Mouse (Mus musculus) liver, embryonic 12.5 days (tissue): ENCODE results near the gene Tbxas1. TPM values are rescaled to one million over a fixed set of nuclear protein-coding genes. Genes with fewer than 3 reads are reported as not detected.

Experiments
- ATAC-seq: fragments of 200-750 bp; cut with Nextera tagmentation; 2 replicates; pipeline ENCODE4 v1.8.0; 2017; ENCODE audit warnings: moderate number of reproducible peaks, mild to moderate bottlenecking, moderate library complexity
- H3K27ac ChIP-seq: fragments of 300-500 bp; sonication (generic); 2 replicates; pipeline ENCODE4 v1.5.1; 2016; ENCODE audit warnings: mild to moderate bottlenecking
- H3K27me3 ChIP-seq: fragments of 300-500 bp; sonication (generic); replicated peaks from 2 replicates; pipeline ENCODE4 v1.6.1; 2016; ENCODE audit warnings: mild to moderate bottlenecking, moderate library complexity
- H3K36me3 ChIP-seq: fragments of 300-500 bp; sonication (generic); 2 replicates; pipeline ENCODE4 v1.6.1; 2016; ENCODE audit warnings: mild to moderate bottlenecking, moderate library complexity
- H3K4me1 ChIP-seq: fragments of 300-500 bp; sonication (generic); 2 replicates; pipeline ENCODE4 v1.6.1; 2016
- H3K4me2 ChIP-seq: fragments of 300-500 bp; sonication (generic); 2 replicates; pipeline ENCODE4 v1.6.1; 2016; ENCODE audit warnings: mild to moderate bottlenecking, moderate library complexity
- H3K4me3 ChIP-seq: fragments of 300-500 bp; sonication (generic); 2 replicates; pipeline ENCODE4 v1.5.1; 2016; ENCODE audit warnings: mild to moderate bottlenecking, moderate library complexity
- H3K9ac ChIP-seq: fragments of 300-500 bp; sonication (generic); 2 replicates; pipeline ENCODE4 v1.6.1; 2016; ENCODE audit warnings: mild to moderate bottlenecking, moderate library complexity
- H3K9me3 ChIP-seq: fragments of 300-500 bp; sonication (generic); replicated peaks from 2 replicates; pipeline ENCODE4 v1.6.1; 2016; ENCODE audit warnings: mild to moderate bottlenecking, moderate library complexity
- WGBS: fragments of 180-500 bp; shearing (Covaris S2); methylation state at CpG from one replicate; pipeline ENCODE4 v1.1.7; 2016; ENCODE audit not compliant: insufficient replicate concordance; 5-methylcytosine and 5-hydroxymethylcytosine counted together
- polyA plus RNA-seq: library from polyadenylated mRNA; unstranded; fragments of >200 nt; fragmentation: Nextera tagmentation; extraction: Ambion mirVana; gene quantifications from 2 replicates; pipeline ENCODE4 v1.2.1, GENCODE M21; 2016

Gene Tbxas1
- polyA plus RNA-seq, 1 experiment from 2014 or later, result 12.9 TPM

GRCm38 (mm10) chr6:39058936-39059335 lies 183.7 kb downstream of the Tbxas1 start:
- Histone ChIP-seq H3K4me3 (no peak overlapping the region), H3K9ac (no peak overlapping the region), H3K9me3 (no peaks in the 10 kb centered on the region), H3K36me3 (no peaks in the 10 kb centered on the region), H3K27me3 (no peaks in the 10 kb centered on the region), H3K4me1 (peaks cover 37% of the 10 kb centered on the region), H3K27ac (peak overlapping the region; percentile 76), H3K4me2 (peak overlapping the region; percentile 27; the same call in 1 of the 2 replicates)
- no peak for ATAC-seq
- 37% methylated on average over 3 of the region's 3 CpGs for WGBS

GRCm38 (mm10) chr6:39059547-39060497 lies 184.6 kb downstream of the Tbxas1 start:
- H3K4me3 ChIP-seq, result no peak overlapping the region
- ATAC-seq, result peak; percentile 77
- WGBS, result 23% methylated on average over 12 of the region's 12 CpGs
- H3K9ac ChIP-seq, result no peak overlapping the region
- peak overlapping the region; percentile 27 for H3K4me2 ChIP-seq
- H3K27ac ChIP-seq, result peak overlapping the region; percentile 76
- H3K9me3 ChIP-seq, result no peaks in the 10 kb centered on the region
- no peaks in the 10 kb centered on the region for H3K27me3 ChIP-seq
- peaks cover 37% of the 10 kb centered on the region for H3K4me1 ChIP-seq
- no peaks in the 10 kb centered on the region for H3K36me3 ChIP-seq

- peaks cover 31% of the 10 kb centered on the region for H3K4me1 ChIP-seq
- ATAC-seq, result no peak
- no peaks in the 10 kb centered on the region for H3K36me3 ChIP-seq
- H3K27me3 ChIP-seq, result no peaks in the 10 kb centered on the region
- no peaks in the 10 kb centered on the region for H3K9me3 ChIP-seq
- H3K4me2 ChIP-seq, result no peak overlapping the region
- no peak overlapping the region for H3K9ac ChIP-seq
- no peak overlapping the region for H3K4me3 ChIP-seq
- peak overlapping the region; percentile 76 for H3K27ac ChIP-seq
- WGBS, result 46% methylated on average over 4 of the region's 4 CpGs
These were observed 186.0 kb downstream of the Tbxas1 start for GRCm38 (mm10) chr6:39061180-39061579.

- Histone ChIP-seq H3K9me3 (no peaks in the 10 kb centered on the region), H3K4me1 (peaks cover 30% of the 10 kb centered on the region), H3K4me3 (no peak overlapping the region), H3K9ac (no peak overlapping the region), H3K27me3 (no peaks in the 10 kb centered on the region), H3K27ac (no peak overlapping the region), H3K4me2 (no peak overlapping the region), H3K36me3 (no peaks in the 10 kb centered on the region)
- no peak for ATAC-seq
- WGBS, result 31% methylated on average over 2 of the region's 2 CpGs
These were observed 188.3 kb downstream of the Tbxas1 start for GRCm38 (mm10) chr6:39063541-39063940.

- Histone ChIP-seq H3K4me1 (no peaks in the 10 kb centered on the region), H3K27ac (no peak overlapping the region), H3K4me2 (no peak overlapping the region), H3K27me3 (no peaks in the 10 kb centered on the region), H3K9ac (no peak overlapping the region), H3K36me3 (no peaks in the 10 kb centered on the region), H3K9me3 (no peaks in the 10 kb centered on the region), H3K4me3 (no peak overlapping the region)
- peak; percentile 44 for ATAC-seq
- 40% methylated on average over 12 of the region's 12 CpGs for WGBS
These were observed 191.9 kb downstream of the Tbxas1 start for GRCm38 (mm10) chr6:39066935-39067578.

- Histone ChIP-seq H3K9me3 (no peaks in the 10 kb centered on the region), H3K4me2 (no peak overlapping the region), H3K4me1 (no peaks in the 10 kb centered on the region), H3K9ac (no peak overlapping the region), H3K36me3 (no peaks in the 10 kb centered on the region), H3K27ac (no peak overlapping the region), H3K4me3 (no peak overlapping the region), H3K27me3 (peaks cover 4% of the 10 kb centered on the region; the same call in 1 of the 2 replicates)
- 64% methylated on average over 5 of the region's 5 CpGs for WGBS
- no peak for ATAC-seq
These were observed 197.5 kb downstream of the Tbxas1 start for GRCm38 (mm10) chr6:39072664-39073063.

GRCm38 (mm10) chr6:39074186-39074585 lies 199.0 kb downstream of the Tbxas1 start:
- Histone ChIP-seq H3K9me3 (no peaks in the 10 kb centered on the region), H3K27me3 (peaks cover 4% of the 10 kb centered on the region; the same call in 1 of the 2 replicates), H3K36me3 (no peaks in the 10 kb centered on the region), H3K27ac (no peak overlapping the region), H3K4me1 (no peaks in the 10 kb centered on the region), H3K9ac (no peak overlapping the region), H3K4me2 (no peak overlapping the region), H3K4me3 (no peak overlapping the region)
- ATAC-seq, result no peak

- no peak for ATAC-seq
- H3K4me3 ChIP-seq, result no peak overlapping the region
- H3K4me1 ChIP-seq, result no peaks in the 10 kb centered on the region
- H3K36me3 ChIP-seq, result no peaks in the 10 kb centered on the region
- no peaks in the 10 kb centered on the region for H3K9me3 ChIP-seq
- no peak overlapping the region for H3K9ac ChIP-seq
- peaks cover 4% of the 10 kb centered on the region; the same call in 1 of the 2 replicates for H3K27me3 ChIP-seq
- H3K4me2 ChIP-seq, result no peak overlapping the region
- no peak overlapping the region for H3K27ac ChIP-seq
These were observed 201.3 kb downstream of the Tbxas1 start for GRCm38 (mm10) chr6:39076498-39076897.

- Histone ChIP-seq H3K27ac (no peak overlapping the region), H3K27me3 (no peaks in the 10 kb centered on the region), H3K4me2 (no peak overlapping the region), H3K4me1 (no peaks in the 10 kb centered on the region), H3K9me3 (no peaks in the 10 kb centered on the region), H3K4me3 (no peak overlapping the region), H3K9ac (no peak overlapping the region), H3K36me3 (no peaks in the 10 kb centered on the region)
- no peak for ATAC-seq
- 58% methylated on average over 4 of the region's 4 CpGs for WGBS
These were observed 229.4 kb downstream of the Tbxas1 start for GRCm38 (mm10) chr6:39104631-39105030.

GRCm38 (mm10) chr6:39106812-39107211 lies 231.6 kb downstream of the Tbxas1 start:
- no peaks in the 10 kb centered on the region for H3K36me3 ChIP-seq
- WGBS, result 56% methylated on average over 2 of the region's 2 CpGs
- ATAC-seq, result no peak
- no peak overlapping the region for H3K9ac ChIP-seq
- H3K4me2 ChIP-seq, result no peak overlapping the region
- H3K4me1 ChIP-seq, result no peaks in the 10 kb centered on the region
- no peak overlapping the region for H3K27ac ChIP-seq
- H3K9me3 ChIP-seq, result no peaks in the 10 kb centered on the region
- no peaks in the 10 kb centered on the region for H3K27me3 ChIP-seq
- H3K4me3 ChIP-seq, result no peak overlapping the region

- Histone ChIP-seq H3K9me3 (no peaks in the 10 kb centered on the region), H3K36me3 (no peaks in the 10 kb centered on the region), H3K27me3 (peaks cover 45% of the 10 kb centered on the region), H3K4me2 (no peak overlapping the region), H3K4me3 (no peak overlapping the region), H3K9ac (no peak overlapping the region), H3K27ac (no peak overlapping the region), H3K4me1 (peaks cover 8% of the 10 kb centered on the region)
- WGBS, result 61% methylated on average over 3 of the region's 3 CpGs
- no peak for ATAC-seq
These were observed 237.5 kb downstream of the Tbxas1 start for GRCm38 (mm10) chr6:39112701-39113100.

- Histone ChIP-seq H3K36me3 (no peaks in the 10 kb centered on the region), H3K9ac (no peak overlapping the region), H3K4me1 (peaks cover 8% of the 10 kb centered on the region), H3K27me3 (peaks cover 49% of the 10 kb centered on the region), H3K4me2 (no peak overlapping the region), H3K27ac (no peak overlapping the region), H3K9me3 (no peaks in the 10 kb centered on the region), H3K4me3 (no peak overlapping the region)
- no peak for ATAC-seq
- 86% methylated on average over 3 of the region's 3 CpGs for WGBS
These were observed 237.9 kb downstream of the Tbxas1 start for GRCm38 (mm10) chr6:39113141-39113540.
